Mouse (Mus musculus) CH12.LX (cell line): ENCODE measurements around the gene Arvcf. TPM values are rescaled to one million over a fixed set of nuclear protein-coding genes. Genes with fewer than 3 reads are reported as not detected.

Experiments
- DNase-seq: peaks from one replicate; pipeline ENCODE4 v3.0.0-alpha.2; 2013; ENCODE audit errors: extremely low read depth
- H3K27ac ChIP-seq: 2 replicates; pipeline ENCODE4 v1.5.1; 2012; ENCODE audit warnings: low read depth, mild to moderate bottlenecking, control low read depth, moderate library complexity; ENCODE audit not compliant: insufficient read depth
- H3K27me3 ChIP-seq: replicated peaks from 2 replicates; pipeline ENCODE3; 2012; ENCODE audit warnings: inconsistent platforms
- H3K36me3 ChIP-seq, 2 experiments: replicated peaks in 1 of 2; 2 replicates each; pipeline versions ENCODE3 to v1.6.1; 2012; ENCODE audit warnings: inconsistent platforms in 1 of 2, low read length in 1 of 2, mild to moderate bottlenecking in 1 of 2, mixed read lengths in 1 of 2, moderate library complexity in 1 of 2; ENCODE audit not compliant: control insufficient read depth in 1 of 2, insufficient read depth in 1 of 2
- H3K4me1 ChIP-seq, 2 experiments: 2 replicates each; pipeline ENCODE4 v1.6.1; 2012; ENCODE audit warnings: inconsistent platforms in 1 of 2, moderate library complexity in 1 of 2; ENCODE audit not compliant: insufficient read depth in 2 of 2, control insufficient read depth in 1 of 2
- H3K4me2 ChIP-seq: 2 replicates; pipeline ENCODE4 v1.6.1; 2012; ENCODE audit warnings: low read depth, mild to moderate bottlenecking, control low read depth; ENCODE audit not compliant: poor library complexity, insufficient read depth, severe bottlenecking
- H3K4me3 ChIP-seq, 3 experiments: fragments of 150-350 bp in 1 of 3; sonication (generic) in 1 of 3; replicated peaks in 1 of 3; 2 replicates each; pipeline versions ENCODE3 to v1.5.1; 2011 to 2012; ENCODE audit warnings: low read depth in 2 of 3, low read length in 2 of 3, mild to moderate bottlenecking in 2 of 3, moderate library complexity in 2 of 3, control low read depth in 1 of 3, improper control_type of control experiment in 1 of 3, inconsistent platforms in 1 of 3, mixed read lengths in 1 of 3; ENCODE audit not compliant: poor library complexity in 1 of 3
- H3K79me2 ChIP-seq: replicated peaks from 2 replicates; pipeline ENCODE4 v1.6.1; 2012; ENCODE audit warnings: mild to moderate bottlenecking, moderate library complexity; ENCODE audit not compliant: control insufficient read depth, poor library complexity, insufficient read depth, severe bottlenecking; ENCODE audit errors: extremely low read depth
- H3K9ac ChIP-seq: 2 replicates; pipeline ENCODE4 v1.6.1; 2012; ENCODE audit warnings: low read depth, mild to moderate bottlenecking, control low read depth, moderate library complexity; ENCODE audit not compliant: insufficient read depth
- H3K9me3 ChIP-seq: replicated peaks from 2 replicates; pipeline ENCODE3; 2012; ENCODE audit warnings: low read length, inconsistent platforms, mixed read lengths
- BHLHE40 ChIP-seq: IDR thresholded peaks from 2 replicates; pipeline ENCODE4 v1.6.1; 2011; ENCODE audit warnings: mild to moderate bottlenecking, low read depth, low read length, improper control_type of control experiment
- CHD1 ChIP-seq: IDR thresholded peaks from 2 replicates; pipeline ENCODE4 v1.6.1; 2012; ENCODE audit warnings: low read depth, low read length, improper control_type of control experiment, inconsistent platforms
- EP300 ChIP-seq: IDR thresholded peaks from 2 replicates; pipeline ENCODE4 v1.6.1; 2011; ENCODE audit warnings: low read length, improper control_type of control experiment
- ETS1 ChIP-seq: conservative IDR thresholded peaks from 2 replicates; pipeline ENCODE4 v1.6.1; 2012; ENCODE audit warnings: low read depth, mild to moderate bottlenecking, inconsistent platforms, low read length, improper control_type of control experiment, moderate library complexity
- HCFC1 ChIP-seq: IDR thresholded peaks from 2 replicates; pipeline ENCODE4 v1.6.1; 2012; ENCODE audit warnings: low read depth, mild to moderate bottlenecking, inconsistent platforms, low read length, improper control_type of control experiment
- JUN ChIP-seq: IDR thresholded peaks from 2 replicates; pipeline ENCODE4 v1.6.1; 2011; ENCODE audit warnings: low read depth, mild to moderate bottlenecking, low read length, improper control_type of control experiment, moderate library complexity; ENCODE audit not compliant: insufficient read depth
- JUND ChIP-seq: conservative IDR thresholded peaks from 2 replicates; pipeline ENCODE4 v1.6.1; 2011; ENCODE audit warnings: low read depth, low read length, improper control_type of control experiment
- KAT2A ChIP-seq: IDR thresholded peaks from 2 replicates; pipeline ENCODE4 v1.6.1; 2012; ENCODE audit warnings: low read length, improper control_type of control experiment, inconsistent platforms; ENCODE audit not compliant: insufficient replicate concordance
- MAFK ChIP-seq: IDR thresholded peaks from 2 replicates; pipeline ENCODE4 v1.6.1; 2011; ENCODE audit warnings: low read length, improper control_type of control experiment; ENCODE audit not compliant: insufficient replicate concordance
- MAX ChIP-seq: IDR thresholded peaks from 2 replicates; pipeline ENCODE4 v1.6.1; 2011; ENCODE audit warnings: low read length, improper control_type of control experiment
- MAZ ChIP-seq: IDR thresholded peaks from 2 replicates; pipeline ENCODE4 v1.6.1; 2012; ENCODE audit warnings: low read depth, mild to moderate bottlenecking, inconsistent platforms, low read length, improper control_type of control experiment, moderate library complexity
- MEF2A ChIP-seq: IDR thresholded peaks from 2 replicates; pipeline ENCODE4 v1.6.1; 2014; ENCODE audit warnings: low read depth, mild to moderate bottlenecking, inconsistent platforms, low read length, improper control_type of control experiment, borderline replicate concordance
- NRF1 ChIP-seq: IDR thresholded peaks from 2 replicates; pipeline ENCODE4 v1.6.1; 2014; ENCODE audit warnings: low read depth, mild to moderate bottlenecking, inconsistent platforms, low read length, improper control_type of control experiment, moderate library complexity
- POLR2AphosphoS2 ChIP-seq: IDR thresholded peaks from 2 replicates; pipeline ENCODE4 v1.6.1; 2011; ENCODE audit warnings: low read depth, low read length, improper control_type of control experiment
- RAD21 ChIP-seq: IDR thresholded peaks from 2 replicates; pipeline ENCODE4 v1.6.1; 2011; ENCODE audit warnings: low read depth, mild to moderate bottlenecking, low read length, improper control_type of control experiment, moderate library complexity
- TCF12 ChIP-seq: IDR thresholded peaks from 2 replicates; pipeline ENCODE4 v1.6.1; 2014; ENCODE audit warnings: low read depth, mild to moderate bottlenecking, inconsistent platforms, low read length, improper control_type of control experiment
- UBTF ChIP-seq: IDR thresholded peaks from 2 replicates; pipeline ENCODE4 v1.6.1; 2012; ENCODE audit warnings: low read depth, mild to moderate bottlenecking, inconsistent platforms, low read length, improper control_type of control experiment, moderate library complexity
- USF1 ChIP-seq: IDR thresholded peaks from 2 replicates; pipeline ENCODE4 v1.6.1; 2014; ENCODE audit warnings: low read depth, mild to moderate bottlenecking, inconsistent platforms, low read length, improper control_type of control experiment
- USF2 ChIP-seq: conservative IDR thresholded peaks from 2 replicates; pipeline ENCODE4 v1.6.1; 2011; ENCODE audit warnings: low read depth, low read length, improper control_type of control experiment
- ZMIZ1 ChIP-seq: IDR thresholded peaks from 2 replicates; pipeline ENCODE4 v1.6.1; 2012; ENCODE audit warnings: low read depth, mild to moderate bottlenecking, inconsistent platforms, low read length, improper control_type of control experiment
- dilution Hi-C: fragments of 300-500 bp; cut with MboI; formaldehyde crosslinking; loops from 2 replicates; pipeline ENCODE4 v1.14.3; 2020; ENCODE audit warnings: low sequenced_read_pairs; ENCODE audit not compliant: extremely low pct_unique_long_range_greater_than_20kb, extremely low pct_ligation_motif_present
- in situ Hi-C: fragments of 300-500 bp; cut with MboI; formaldehyde crosslinking; loops from 3 replicates; pipeline ENCODE4 v1.14.3; 2019; ENCODE audit warnings: low sequenced_read_pairs, low pct_ligation_motif_present, low pct_unique_long_range_greater_than_20kb, mixed read lengths
- polyA plus RNA-seq: library from polyadenylated mRNA; unstranded; fragments of >175 nt; gene quantifications from 2 replicates; pipeline ENCODE4 v1.2.1, GENCODE M21; 2012; ENCODE audit warnings: low read depth; ENCODE audit not compliant: insufficient read length
- total RNA-seq, 2 experiments: library from RNA; depleted of rRNA; stranded (reverse); fragments of 300-350 nt in 1 of 2; fragments of >200 nt in 1 of 2; gene quantifications; 2 replicates each; pipeline ENCODE4 v1.2.3; 2012 to 2014

Gene Arvcf
- total and polyA plus RNA-seq, 3 experiments, result 1.1 to 7.5 (median 3.9) TPM

- TF ChIP-seq JUND (no peak), NRF1 (no peak), MAFK (no peak), RAD21 (no peak), UBTF (no peak), JUN (no peak), HCFC1 (no peak), MAX (no peak)
- Histone ChIP-seq H3K9me3 (no peaks in the 10 kb centered on the region), H3K4me1 (peaks cover 2 to 5% of the 10 kb centered on the region in 2 experiments; a peak in 1 of 4 replicates), H3K9ac (no peak overlapping the region), H3K27ac (no peak overlapping the region), H3K36me3 (no peaks in the 10 kb centered on the region), H3K79me2 (no peaks in the 10 kb centered on the region), H3K27me3 (peaks cover 6% of the 10 kb centered on the region), H3K4me2 (no peak overlapping the region), H3K4me3 (no peak overlapping the region)
- DNase-seq, result no peak
- in situ Hi-C loops, result loop anchor here (5.0 kb wide), 1 partner anchor 33 kb away; no protein-coding TSS in a partner anchor
- dilution Hi-C loops, result no loop called here
These were observed 37.4 kb downstream of the Arvcf start for GRCm38 (mm10) chr16:18385411-18385810.

GRCm38 (mm10) chr16:18386451-18386850, 38.5 kb downstream of the Arvcf start:
- no peak overlapping the region for H3K4me2 ChIP-seq
- no peak overlapping the region for H3K4me3 ChIP-seq
- dilution Hi-C loops (no loop called here), in situ Hi-C loops (loop anchor here (5.0 kb wide), 1 partner anchor 34 kb away; no protein-coding TSS in a partner anchor)
- H3K79me2 ChIP-seq, result no peaks in the 10 kb centered on the region
- no peak for DNase-seq
- H3K36me3 ChIP-seq, result no peaks in the 10 kb centered on the region
- H3K27me3 ChIP-seq, result peaks cover 15% of the 10 kb centered on the region
- no peaks in the 10 kb centered on the region for H3K9me3 ChIP-seq
- H3K27ac ChIP-seq, result no peak overlapping the region
- no peak overlapping the region for H3K9ac ChIP-seq
- H3K4me1 ChIP-seq, result peaks cover 2 to 5% of the 10 kb centered on the region in 2 experiments; a peak in 1 of 4 replicates
- TF ChIP-seq USF2 (no peak), MAZ (no peak), CHD1 (no peak), POLR2AphosphoS2 (no peak), NRF1 (no peak), USF1 (no peak), TCF12 (no peak), EP300 (no peak), KAT2A (no peak), MEF2A (no peak), BHLHE40 (no peak), ETS1 (no peak), ZMIZ1 (no peak)
